Mouse (Mus musculus) ES-E14 (cell line): Measurements from ENCODE around the gene Mrpl48. TPM values are rescaled to one million over a fixed set of nuclear protein-coding genes. Genes with fewer than 3 reads are reported as not detected.
"Not testable (repeated sequence)": the region's sequence is repeated elsewhere in the genome, so short reads cannot be mapped to it uniquely, and the experiment has no call there.

Experiments
- DNase-seq: peaks from one replicate; pipeline ENCODE4 v3.0.0-alpha.2; 2013; ENCODE audit warnings: low read depth, low spot score
- H3K27ac ChIP-seq: 2 replicates; pipeline ENCODE4 v1.5.1; 2012; ENCODE audit warnings: low read depth, mild to moderate bottlenecking, low read length, moderate library complexity, mixed read lengths; ENCODE audit not compliant: poor library complexity, insufficient read depth, severe bottlenecking
- H3K36me3 ChIP-seq: 2 replicates; pipeline ENCODE4 v1.6.1; 2012; ENCODE audit warnings: mild to moderate bottlenecking, low read length, moderate library complexity, mixed read lengths; ENCODE audit not compliant: control insufficient read depth, poor library complexity, insufficient read depth, severe bottlenecking
- H3K4me1 ChIP-seq, 2 experiments: fragments of 150-350 bp in 1 of 2; sonication (generic) in 1 of 2; 2 replicates each; pipeline ENCODE4 v1.6.1; 2012; ENCODE audit warnings: low read length in 2 of 2, mild to moderate bottlenecking in 1 of 2, mixed read lengths in 1 of 2; ENCODE audit not compliant: control insufficient read depth in 2 of 2, insufficient read depth in 2 of 2, poor library complexity in 1 of 2
- H3K4me3 ChIP-seq, 2 experiments: fragments of 150-350 bp in 1 of 2; sonication (generic) in 1 of 2; 2 replicates each; pipeline ENCODE4 v1.5.1; 2012; ENCODE audit warnings: low read length in 2 of 2, low read depth in 1 of 2, mild to moderate bottlenecking in 1 of 2, mixed read lengths in 1 of 2; ENCODE audit not compliant: insufficient read depth in 1 of 2, poor library complexity in 1 of 2, severe bottlenecking in 1 of 2
- H3K9ac ChIP-seq: 2 replicates; pipeline ENCODE4 v1.6.1; 2012; ENCODE audit warnings: low read depth, mild to moderate bottlenecking, low read length, mixed read lengths; ENCODE audit not compliant: poor library complexity, insufficient read depth, severe bottlenecking
- H3K9me3 ChIP-seq: fragments of 150-350 bp; sonication (generic); 2 replicates; pipeline ENCODE4 v1.6.1; 2012; ENCODE audit warnings: low read depth, mild to moderate bottlenecking, low read length; ENCODE audit not compliant: control insufficient read depth, insufficient read depth
- CHD2 ChIP-seq: IDR thresholded peaks from 2 replicates; pipeline ENCODE4 v1.6.1; 2014; ENCODE audit warnings: mild to moderate bottlenecking, low read depth, low read length, inconsistent platforms
- HCFC1 ChIP-seq: IDR thresholded peaks from 2 replicates; pipeline ENCODE4 v1.6.1; 2012; ENCODE audit warnings: low read length, inconsistent platforms, borderline replicate concordance; ENCODE audit not compliant: insufficient read depth
- MAFK ChIP-seq: IDR thresholded peaks from 2 replicates; pipeline ENCODE4 v1.6.1; 2014; ENCODE audit warnings: mild to moderate bottlenecking, low read depth, low read length, inconsistent platforms; ENCODE audit not compliant: insufficient read depth
- ZC3H11A ChIP-seq: IDR thresholded peaks from 2 replicates; pipeline ENCODE4 v1.6.1; 2012; ENCODE audit warnings: low read depth, mild to moderate bottlenecking, inconsistent platforms, low read length, borderline replicate concordance
- ZNF384 ChIP-seq: IDR thresholded peaks from 2 replicates; pipeline ENCODE4 v1.6.1; 2012; ENCODE audit warnings: low read depth, low read length, inconsistent platforms
- in situ Hi-C, 2 experiments: fragments of 600-800 bp; cut with MboI; formaldehyde crosslinking; loops; one replicate each; pipeline ENCODE4 v1.15.1; 2025; ENCODE audit warnings: low sequenced_read_pairs in 2 of 2, inconsistent platforms in 1 of 2; ENCODE audit not compliant: unreplicated experiment in 2 of 2
- total RNA-seq: library from RNA; depleted of rRNA; stranded (reverse); fragments of 300-350 nt; gene quantifications from 2 replicates; pipeline ENCODE4 v1.2.3, GENCODE M21; 2012

Mrpl48 gene
- total RNA-seq, 1 experiment: 30.9 TPM

- no peak for DNase-seq
- H3K4me3 ChIP-seq: no peak overlapping the region
- no peak overlapping the region for H3K27ac ChIP-seq
Measured at GRCm38 (mm10) chr7:100570930-100571715, 37.0 kb downstream of the Mrpl48 start.

GRCm38 (mm10) chr7:100569907-100570306, 38.2 kb downstream of the Mrpl48 start:
- in situ Hi-C loops: no loop called here
- TF ChIP-seq CHD2 (no peak), MAFK (no peak), ZNF384 (no peak), ZC3H11A (no peak), HCFC1 (no peak)

More at GRCm38 (mm10) chr7:100570930-100571715, 37.0 kb downstream of the Mrpl48 start:
- TF ChIP-seq HCFC1 (no peak), CHD2 (no peak), MAFK (peak; percentile 87)
- Histone ChIP-seq H3K9me3 (no peaks in the 10 kb centered on the region), H3K36me3 (no peaks in the 10 kb centered on the region), H3K9ac (no peak overlapping the region), H3K4me1 (no peaks in the 10 kb centered on the region; a peak in 1 of 4 replicates)
- in situ Hi-C loops: no loop called here

GRCm38 (mm10) chr7:100567238-100567637, 40.9 kb downstream of the Mrpl48 start:
- H3K9ac ChIP-seq, H3K27ac ChIP-seq, H3K9me3 ChIP-seq, H3K4me1 ChIP-seq, H3K4me3 ChIP-seq, H3K36me3 ChIP-seq, in situ Hi-C loops: not testable (repeated sequence)
- peak; percentile 67 for DNase-seq

More at GRCm38 (mm10) chr7:100569907-100570306, 38.2 kb downstream of the Mrpl48 start:
- Histone ChIP-seq H3K4me1 (no peaks in the 10 kb centered on the region; a peak in 1 of 4 replicates), H3K9me3 (no peaks in the 10 kb centered on the region), H3K4me3 (no peak overlapping the region), H3K9ac (no peak overlapping the region), H3K27ac (no peak overlapping the region), H3K36me3 (no peaks in the 10 kb centered on the region)
- no peak for DNase-seq

- Histone ChIP-seq H3K4me3 (no peak overlapping the region), H3K27ac (no peak overlapping the region), H3K9me3 (no peaks in the 10 kb centered on the region), H3K9ac (no peak overlapping the region), H3K36me3 (no peaks in the 10 kb centered on the region), H3K4me1 (no peaks in the 10 kb centered on the region; a peak in 1 of 4 replicates)
- DNase-seq: no peak
- in situ Hi-C loops: no loop called here
- TF ChIP-seq CHD2: no peak
- TF ChIP-seq ZC3H11A: no peak
- no peak for TF ChIP-seq ZNF384
- TF ChIP-seq HCFC1: no peak
- no peak for TF ChIP-seq MAFK
Measured at GRCm38 (mm10) chr7:100561861-100562587, 46.1 kb downstream of the Mrpl48 start.
